15 mouse cellular contexts compared by ENCODE assay signal in the genomic region with DNA sequence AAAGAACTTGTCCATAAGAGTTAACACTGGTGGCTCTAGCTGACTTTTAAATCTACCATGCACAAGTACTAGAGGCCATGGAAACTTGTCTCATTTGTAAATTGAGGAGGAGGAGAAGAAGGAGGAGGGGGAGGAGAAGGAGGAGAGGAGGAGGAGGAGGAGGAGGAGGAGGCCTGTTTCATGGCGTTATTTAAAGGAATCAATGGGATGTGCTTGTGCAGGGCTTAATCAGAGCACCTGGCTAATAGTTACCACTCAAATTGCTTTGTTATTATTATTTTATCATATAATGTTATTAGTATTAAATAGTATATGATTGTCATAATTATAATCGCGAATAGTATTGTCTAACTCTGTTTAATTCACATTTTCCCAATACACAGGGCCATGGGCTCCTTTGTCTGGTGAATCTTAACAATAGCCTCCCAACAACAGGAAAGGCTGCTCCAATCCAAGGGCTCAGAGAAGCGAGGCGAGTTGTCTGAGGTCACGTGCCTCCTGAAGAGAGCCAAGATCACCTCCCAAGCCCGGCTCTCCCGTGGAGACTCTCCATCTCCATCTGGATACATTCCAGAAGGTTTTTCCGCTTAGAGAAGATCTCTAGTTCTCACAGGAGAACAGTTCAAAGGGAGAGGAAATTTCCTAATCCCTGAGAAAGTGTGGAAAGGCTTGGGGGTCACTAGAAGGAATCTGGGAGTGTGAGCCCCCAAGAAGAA. TPM values are rescaled to one million over a fixed set of nuclear protein-coding genes. Genes with fewer than 3 reads are reported as not detected.
A peak's percentile ranks its signal among the peaks of the same experiment; 100 is the strongest.
DNase-seq lines count a peak whose midpoint lies in the region; ATAC-seq and TF ChIP-seq lines count a peak whose summit lies in the region.
"Had no signal": no experiment of that assay in that cellular context is flagged by ENCODE, and none has a peak within 500 bp of the region (broad histone marks: within the 10 kb centered on the region; RNA-seq: fewer than 3 reads in every experiment).

A gene (minus strand): TSS at position 51 of the 716 bp plus-strand sequence.

- no peak within 1 kb of the TSS for H3K4me3 ChIP-seq in hindbrain, postnatal 0 days (ENCODE audit: low read length)
- H3K4me3 ChIP-seq in hindbrain, embryonic 14.5 days (replicated peaks; ENCODE audit: low read length), result no peak within 1 kb of the TSS
- H3K4me3 ChIP-seq in stomach, embryonic 16.5 days (replicated peaks; ENCODE audit: low read length), result no peak within 1 kb of the TSS
- H3K4me3 ChIP-seq: erythroblast, embryonic 14.5 days; midbrain, embryonic 10.5 days had no signal

- peak; percentile 43 for DNase-seq in hindbrain, postnatal 0 days (ENCODE audit: low spot score)
- no peak for DNase-seq in hindbrain, embryonic 14.5 days (ENCODE audit: low spot score)
- no peak for DNase-seq in thymus, postnatal 0 days (ENCODE audit: low spot score)
- DNase-seq in thymus, postnatal 36 days, result no peak
- DNase-seq in heart, postnatal 14 days, result no peak
- no peak for DNase-seq in left cerebral cortex, postnatal 25 days (ENCODE audit: low spot score in 2 of 2)
- no peak for DNase-seq in natural killer cell, adult 2 months (ENCODE audit: low spot score in 2 of 2)
- DNase-seq: cerebellum, adult 11-12 months; gastrocnemius, postnatal 10 days; kidney, postnatal 25 days; liver; thymus, postnatal 4 days had no signal

- no peak for ATAC-seq in hindbrain, postnatal 0 days
- ATAC-seq in hindbrain, embryonic 14.5 days (ENCODE audit: low FRiP score), result no peak
- ATAC-seq in stomach, embryonic 16.5 days (ENCODE audit: insufficient read depth, low FRiP score), result no peak

- H3K27me3 ChIP-seq in hindbrain, postnatal 0 days (ENCODE audit: insufficient read depth, low read length), result peaks cover 18% of the 10 kb centered on the region; the same call in 1 of the 2 replicates
- peaks cover 37% of the 10 kb centered on the region for H3K27me3 ChIP-seq in hindbrain, embryonic 14.5 days (ENCODE audit: control insufficient read depth, insufficient read depth, low read length)
- peaks cover 8% of the 10 kb centered on the region; the same call in 1 of the 2 replicates for H3K27me3 ChIP-seq in stomach, embryonic 16.5 days (ENCODE audit: control insufficient read depth, insufficient read depth, low read length)

- no peak for TF ChIP-seq CTCF in hindbrain, postnatal 0 days (IDR thresholded peaks at IDR 0.05; ENCODE audit: low read depth)

- intact Hi-C loops in heart, postnatal 14 days (cut with DNase I), result no loop called here
- intact Hi-C loops in left cerebral cortex, postnatal 25 days (cut with DNase I), result no loop called here

- WGBS in hindbrain, postnatal 0 days, result 30% methylated on average over 9 of the region's 9 CpGs
- WGBS in hindbrain, embryonic 14.5 days, result 40% methylated on average over 9 of the region's 9 CpGs
- WGBS in stomach, embryonic 16.5 days, result 46% methylated on average over 9 of the region's 9 CpGs

- H3K36me3 ChIP-seq in hindbrain, postnatal 0 days (ENCODE audit: insufficient read depth, low read length), result no peaks in the 10 kb centered on the region
- no peaks in the 10 kb centered on the region for H3K36me3 ChIP-seq in hindbrain, embryonic 14.5 days (replicated peaks; ENCODE audit: control insufficient read depth, insufficient read depth)
- H3K36me3 ChIP-seq in stomach, embryonic 16.5 days (ENCODE audit: control insufficient read depth, insufficient read depth, low read length), result no peaks in the 10 kb centered on the region
- H3K36me3 ChIP-seq: midbrain, embryonic 10.5 days had no signal

- 0 out of 2 replicates have a peak, but pooled peaks cover 4% of the 10 kb centered on the region for H3K4me1 ChIP-seq in hindbrain, postnatal 0 days (ENCODE audit: insufficient read depth, low read length)
- peaks cover 3% of the 10 kb centered on the region for H3K4me1 ChIP-seq in hindbrain, embryonic 14.5 days (replicated peaks; ENCODE audit: control insufficient read depth, insufficient read depth, low read length)
- H3K4me1 ChIP-seq in stomach, embryonic 16.5 days (ENCODE audit: control insufficient read depth, insufficient read depth, low read length), result peaks cover 12% of the 10 kb centered on the region

- H3K4me2 ChIP-seq in hindbrain, postnatal 0 days (ENCODE audit: low read depth, low read length), result no peak within 1 kb of the TSS
- no peak within 1 kb of the TSS for H3K4me2 ChIP-seq in hindbrain, embryonic 14.5 days (replicated peaks)
- no peak within 1 kb of the TSS for H3K4me2 ChIP-seq in stomach, embryonic 16.5 days (ENCODE audit: low read depth, low read length)

- no peaks in the 10 kb centered on the region for H3K9me3 ChIP-seq in hindbrain, postnatal 0 days (ENCODE audit: low read length)
- H3K9me3 ChIP-seq in hindbrain, embryonic 14.5 days (ENCODE audit: control insufficient read depth, low read length), result no peaks in the 10 kb centered on the region
- H3K9me3 ChIP-seq in stomach, embryonic 16.5 days (replicated peaks; ENCODE audit: control insufficient read depth, low read length), result no peaks in the 10 kb centered on the region
- H3K9me3 ChIP-seq: midbrain, embryonic 10.5 days had no signal

- H3K27ac ChIP-seq in hindbrain, postnatal 0 days, result no peak within 1 kb of the TSS
- no peak within 1 kb of the TSS for H3K27ac ChIP-seq in hindbrain, embryonic 14.5 days
- H3K27ac ChIP-seq in stomach, embryonic 16.5 days (ENCODE audit: low read length), result peak within 1 kb of the TSS; percentile 94
- H3K27ac ChIP-seq: midbrain, embryonic 10.5 days had no signal

- no peak within 1 kb of the TSS for H3K9ac ChIP-seq in hindbrain, postnatal 0 days (replicated peaks; ENCODE audit: low read length)
- H3K9ac ChIP-seq in hindbrain, embryonic 14.5 days, result no peak within 1 kb of the TSS
- peak within 1 kb of the TSS; percentile 13; the same call in 1 of the 2 replicates for H3K9ac ChIP-seq in stomach, embryonic 16.5 days (ENCODE audit: low read length)

RNA-seq across cellular contexts. Expression of the gene that starts here (rescaled TPM):
- 0.65 and 2.7 TPM in 2 replicates for total RNA-seq in hindbrain, postnatal 0 days (2014; rRNA removed)
- 3.8 and 4.9 TPM in 2 replicates for polyA plus RNA-seq in hindbrain, postnatal 0 days (2015; fragmentation: Nextera tagmentation; extraction: Ambion mirVana)
- 0.87 and 0.90 TPM in 2 replicates for polyA plus RNA-seq in hindbrain, embryonic 14.5 days (2014; fragmentation: Nextera tagmentation; extraction: Ambion mirVana)
- 10.2 and 19.1 TPM in 2 replicates for polyA plus RNA-seq in thymus, postnatal 0 days (2015; fragmentation: Nextera tagmentation; extraction: Ambion mirVana)
- total RNA-seq in heart, postnatal 14 days (2021), result 10 to 100 TPM; 12.9 to 17.4 TPM
- 1,141 and 1,514 TPM in 2 replicates for polyA plus RNA-seq in stomach, embryonic 16.5 days (2015; fragmentation: Nextera tagmentation; extraction: Ambion mirVana)
- not detected for total RNA-seq in left cerebral cortex, postnatal 25 days (2021)
- polyA plus RNA-seq: erythroblast, embryonic 14.5 days had no signal

Comparison
In these comparisons a context has a peak if more than half of its experiments do, and no peak if none do; other contexts are left out.
1. RNA of the gene that starts here (polyA plus RNA-seq): 1,141 to 1,514 TPM in stomach, embryonic 16.5 days; 10.2 to 19.1 TPM in thymus, postnatal 0 days, 3.8 to 4.9 TPM in hindbrain, postnatal 0 days and 0.87 to 0.90 TPM in hindbrain, embryonic 14.5 days; every median in the first group is over 10 times any median in the second.